Mouse (Mus musculus): ENCODE data around the gene Mdm4. TPM values are rescaled to one million over a fixed set of nuclear protein-coding genes. Genes with fewer than 3 reads are reported as not detected.

Gene Mdm4
- total RNA-seq (2022), result 100 to 1,000 TPM in 2 of 4 experiments, 10 to 100 TPM in 2; 58.6 to 172 (median 91.8) TPM

GRCm38 (mm10) chr1:133030461-133030860 lies at the start of gene Mdm4:
Mdm4 (minus strand) TSS chr1:133030561.
- DNase-seq, result no peak

DNA sequence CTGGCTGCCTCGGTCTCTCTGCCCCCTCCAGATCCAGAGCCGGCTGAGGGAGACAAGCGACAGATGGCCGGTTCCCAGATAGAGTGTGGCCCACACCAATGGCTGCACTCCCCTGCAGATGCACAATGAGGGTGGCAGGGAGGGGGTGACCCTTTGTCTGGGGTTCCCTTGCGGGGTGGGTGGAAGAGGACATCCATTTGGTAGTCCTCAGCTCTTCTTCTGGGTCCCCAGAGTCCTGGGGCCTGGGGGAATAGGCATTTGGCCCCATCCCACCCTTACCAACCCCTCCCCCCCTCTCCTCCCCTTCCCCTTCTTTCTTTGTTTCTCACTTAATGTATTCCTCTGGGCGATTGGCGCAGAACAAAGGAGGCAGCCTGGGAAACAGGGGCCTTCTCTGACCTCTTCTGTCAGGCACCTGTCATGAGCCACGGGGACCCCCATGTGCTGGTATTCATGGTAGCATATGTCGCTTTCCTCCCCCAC lies 49.8 kb upstream of the Mdm4 start:
- DNase-seq, result no peak

DNA sequence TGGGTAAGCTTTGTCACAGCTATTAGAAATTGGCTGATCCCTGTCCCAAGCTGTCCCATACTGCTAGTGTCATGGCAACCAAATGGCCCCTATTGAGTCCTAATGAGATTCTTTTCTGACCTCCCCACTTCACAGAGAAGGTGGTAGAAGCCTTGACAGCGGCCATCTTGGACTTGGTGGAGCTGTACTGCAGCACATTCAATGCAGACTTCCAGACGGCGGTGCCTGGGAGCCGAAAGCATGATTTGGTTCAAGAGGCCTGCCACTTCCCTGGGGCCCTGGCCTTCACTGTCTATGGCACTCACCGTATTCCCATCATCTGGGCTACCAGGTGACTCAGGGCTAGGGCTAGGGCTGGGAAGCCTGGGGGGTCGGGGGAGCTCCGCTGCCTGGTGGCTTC lies 49.1 kb upstream of the Mdm4 start:
- no peak for DNase-seq

GRCm38 (mm10) chr1:133078338-133078727 lies 48.0 kb upstream of the Mdm4 start:
- no peak for DNase-seq

GRCm38 (mm10) chr1:133077606-133078337 lies 47.4 kb upstream of the Mdm4 start:
- DNase-seq, result no peak

- no peak for DNase-seq
Measured at GRCm38 (mm10) chr1:133076681-133077514, 46.5 kb upstream of the Mdm4 start.

DNA sequence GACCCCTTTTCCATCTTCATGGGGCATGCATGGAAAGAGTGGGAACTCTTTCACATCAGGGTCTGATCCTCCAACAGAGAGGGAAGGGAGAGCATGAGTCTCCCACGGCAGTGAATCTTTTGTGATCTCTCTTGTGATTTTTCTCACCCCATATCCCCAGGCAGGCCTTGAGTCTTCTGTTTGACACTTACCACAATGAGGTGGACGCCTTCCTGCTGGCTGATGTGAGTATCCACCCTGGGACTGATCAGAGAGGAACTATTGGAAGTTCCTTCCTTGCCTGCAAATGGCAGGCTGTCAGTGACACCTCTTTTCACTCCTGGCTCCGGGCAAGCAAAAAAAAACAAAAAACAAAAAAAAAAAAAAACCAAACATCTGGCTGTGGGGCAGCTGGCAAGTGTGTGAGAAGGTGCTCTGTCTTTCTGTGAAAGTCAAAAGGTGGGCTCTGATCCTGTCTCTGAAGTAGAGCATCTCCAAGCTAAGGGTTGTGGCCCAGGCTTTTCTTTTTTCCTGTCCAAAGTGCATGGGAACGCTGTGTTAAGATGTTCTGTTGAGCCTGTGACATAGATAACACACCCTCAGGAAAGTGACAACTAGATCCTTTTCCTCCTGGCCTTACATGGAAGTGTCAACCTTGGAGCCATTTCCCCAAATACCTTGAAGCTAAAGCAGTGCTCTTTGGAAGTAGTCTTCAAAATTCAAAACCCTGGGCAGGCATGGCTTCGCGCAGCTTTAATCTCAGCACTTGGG lies 45.5 kb upstream of the Mdm4 start:
- no peak for DNase-seq

GRCm38 (mm10) chr1:133074541-133074940 lies 44.2 kb upstream of the Mdm4 start:
- DNase-seq, result no peak

DNA sequence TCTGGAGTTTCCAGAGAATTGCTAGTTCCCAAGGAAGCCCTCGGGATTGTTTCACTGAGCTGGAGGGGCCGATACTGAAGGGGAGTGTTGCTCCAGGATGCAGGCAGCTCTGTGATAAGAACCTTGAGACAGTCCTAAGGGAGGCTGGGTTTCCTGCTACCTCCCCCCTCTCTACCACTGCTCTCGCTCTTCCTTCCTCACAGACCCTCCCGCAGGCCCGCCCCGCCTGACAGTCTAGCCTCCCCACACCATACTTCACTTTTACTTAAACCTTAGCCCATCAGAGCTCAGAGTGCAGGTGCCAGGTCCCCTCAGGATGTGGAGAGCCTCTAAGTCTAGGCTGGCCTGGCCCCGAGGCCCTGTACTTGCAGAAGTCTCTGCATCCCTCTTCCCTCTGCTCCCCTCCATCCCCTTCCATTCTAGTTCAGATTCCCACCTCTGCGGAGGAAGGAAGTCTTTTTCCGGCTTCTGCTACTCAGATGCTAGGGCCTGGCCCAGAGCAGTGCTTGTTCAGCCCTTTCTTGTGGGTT lies 43.0 kb upstream of the Mdm4 start:
- no peak for DNase-seq

GRCm38 (mm10) chr1:133071666-133072381 lies 41.5 kb upstream of the Mdm4 start:
- DNase-seq, result no peak

- DNase-seq, result no peak
Measured at GRCm38 (mm10) chr1:133070157-133070556, 39.8 kb upstream of the Mdm4 start.

DNA sequence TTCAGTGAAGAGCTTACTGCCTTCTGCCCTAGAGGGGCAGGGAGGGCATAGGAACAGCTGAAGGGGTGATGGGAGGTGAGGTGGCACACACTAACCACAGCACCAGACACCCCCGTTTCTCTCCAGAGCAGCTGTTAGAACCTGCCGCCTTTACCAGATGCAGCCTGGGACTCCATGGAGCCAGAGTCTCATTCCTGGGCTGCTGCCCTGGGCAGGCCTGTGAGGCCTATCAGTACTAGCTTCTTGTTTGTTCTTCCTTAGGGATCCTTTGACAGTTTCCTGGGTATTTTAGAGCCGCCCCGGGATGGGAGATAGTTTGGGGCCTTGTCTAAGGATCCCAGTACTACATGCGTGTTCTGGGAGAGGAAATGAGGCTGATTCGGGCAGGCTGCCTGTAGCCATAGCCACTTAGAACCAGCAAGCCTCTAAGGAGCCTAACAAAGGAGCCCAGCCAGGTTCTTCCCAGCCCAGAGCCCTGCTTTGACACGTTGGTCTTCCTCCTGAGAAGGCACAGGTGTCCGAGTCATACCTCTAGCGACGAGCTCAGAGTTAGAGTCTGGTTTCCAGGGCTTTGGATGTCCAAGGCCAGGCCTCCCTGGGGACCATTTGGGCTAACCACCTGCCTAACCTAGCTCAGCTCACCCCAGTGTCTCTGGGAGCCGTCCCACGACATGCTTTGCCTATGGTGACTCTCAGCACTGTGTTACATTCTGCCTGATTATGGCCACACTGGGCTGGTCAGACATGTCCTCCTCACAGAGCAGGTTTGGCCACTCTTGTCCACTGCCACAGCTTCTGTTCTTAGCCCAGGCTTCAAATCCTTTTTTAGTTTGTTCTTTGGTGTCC lies 39.1 kb upstream of the Mdm4 start:
- no peak for DNase-seq

- no peak for DNase-seq
Measured at GRCm38 (mm10) chr1:133068669-133069274, 38.4 kb upstream of the Mdm4 start.

DNA sequence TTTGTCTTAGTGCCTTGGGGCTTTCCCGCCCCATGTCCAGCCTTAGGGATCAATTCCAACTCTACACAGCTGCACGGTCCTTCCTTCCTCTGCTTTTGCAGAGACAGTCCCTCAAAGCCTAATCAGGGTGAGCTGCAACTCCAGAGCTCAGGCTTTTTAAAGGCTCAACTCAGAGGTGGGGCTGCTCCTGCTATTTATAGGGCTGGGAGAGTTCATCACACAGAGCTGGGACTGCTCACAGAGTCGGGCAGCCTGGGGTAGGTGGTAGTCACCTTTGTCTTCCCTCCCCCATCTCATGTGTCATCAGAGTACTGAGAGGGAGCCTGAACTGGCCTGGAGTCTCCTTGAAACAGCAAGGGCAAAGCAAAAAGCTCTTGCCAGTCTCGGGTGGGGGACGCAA lies 37.9 kb upstream of the Mdm4 start:
- DNase-seq, result no peak

DNA sequence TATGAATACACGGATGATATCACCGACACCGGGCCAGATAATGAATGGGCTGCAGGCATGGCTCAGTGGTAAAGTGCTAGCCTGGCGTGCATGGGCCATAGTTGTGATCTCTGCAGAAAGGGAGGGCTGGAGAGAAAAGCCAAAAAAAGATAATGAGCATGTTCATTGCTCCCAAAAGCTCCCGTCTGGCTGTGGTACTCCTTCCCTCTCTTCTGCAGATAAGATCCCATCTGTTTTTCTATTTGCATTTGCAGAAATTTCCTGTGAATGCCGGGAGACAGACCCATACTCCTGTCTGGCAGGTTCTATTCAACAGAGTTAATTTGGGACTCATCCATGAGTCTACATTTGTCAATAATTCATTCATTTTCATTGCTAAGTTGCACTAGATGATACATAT lies 32.8 kb upstream of the Mdm4 start:
- no peak for DNase-seq

- DNase-seq, result no peak
Measured at GRCm38 (mm10) chr1:133060681-133061080, 30.3 kb upstream of the Mdm4 start.

DNA sequence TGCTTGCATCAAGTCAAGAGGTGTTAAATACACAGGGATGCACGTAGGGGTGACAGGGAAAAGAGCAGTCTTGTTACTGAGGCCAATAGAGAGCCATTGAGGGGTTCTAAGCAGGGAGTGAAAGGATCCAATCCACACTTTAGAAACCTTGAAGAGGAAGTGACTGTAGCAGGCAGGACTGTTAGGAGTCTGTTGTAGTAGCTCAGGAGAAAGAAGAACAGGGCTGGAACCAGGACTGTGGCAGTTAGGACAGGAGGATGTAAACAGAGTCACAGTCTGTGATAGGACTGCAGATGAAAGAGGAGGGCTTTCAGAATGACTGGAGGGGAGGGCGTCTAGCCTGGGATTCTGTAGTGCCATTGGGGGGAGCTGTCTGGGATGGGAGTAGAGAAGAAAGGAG lies 29.2 kb upstream of the Mdm4 start:
- DNase-seq, result no peak

- peak; percentile 74 for DNase-seq
Measured at GRCm38 (mm10) chr1:133057345-133058034, 27.1 kb upstream of the Mdm4 start.

DNA sequence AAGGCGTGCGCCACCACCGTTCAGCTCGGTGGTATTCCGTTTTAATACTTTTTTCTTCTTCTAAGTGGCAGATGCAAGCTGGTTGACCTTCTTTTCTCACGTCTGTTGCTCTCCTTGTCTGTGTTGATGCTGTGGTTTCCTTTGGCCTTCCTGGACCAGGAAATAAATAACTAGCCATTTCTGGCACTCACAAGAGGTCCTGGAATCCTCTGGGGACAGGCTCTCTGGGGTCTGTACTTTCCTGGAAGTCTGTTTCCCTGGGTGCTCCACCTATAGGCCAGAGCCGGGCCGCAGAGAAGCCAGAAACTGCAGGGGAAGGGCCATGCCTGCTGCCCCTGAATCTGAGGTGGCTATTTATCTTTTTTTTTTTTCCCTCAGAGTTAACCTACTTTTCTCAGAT lies 24.0 kb upstream of the Mdm4 start:
- DNase-seq, result no peak

GRCm38 (mm10) chr1:133053034-133053433 lies 22.7 kb upstream of the Mdm4 start:
- DNase-seq, result no peak

Data from adrenal gland, adult 8-10 months (tissue).